Mouse (Mus musculus) retina, embryonic 14.5 days (tissue): ENCODE results near the gene Nat8f1.
"Not testable (repeated sequence)": the region's sequence is repeated elsewhere in the genome, so short reads cannot be mapped to it uniquely, and the experiment has no call there.

ENCODE experiments used
- DNase-seq: peaks from one replicate; pipeline ENCODE4 v3.0.0-alpha.2; 2015; ENCODE audit warnings: low spot score

Gene Nat8f1

DNA sequence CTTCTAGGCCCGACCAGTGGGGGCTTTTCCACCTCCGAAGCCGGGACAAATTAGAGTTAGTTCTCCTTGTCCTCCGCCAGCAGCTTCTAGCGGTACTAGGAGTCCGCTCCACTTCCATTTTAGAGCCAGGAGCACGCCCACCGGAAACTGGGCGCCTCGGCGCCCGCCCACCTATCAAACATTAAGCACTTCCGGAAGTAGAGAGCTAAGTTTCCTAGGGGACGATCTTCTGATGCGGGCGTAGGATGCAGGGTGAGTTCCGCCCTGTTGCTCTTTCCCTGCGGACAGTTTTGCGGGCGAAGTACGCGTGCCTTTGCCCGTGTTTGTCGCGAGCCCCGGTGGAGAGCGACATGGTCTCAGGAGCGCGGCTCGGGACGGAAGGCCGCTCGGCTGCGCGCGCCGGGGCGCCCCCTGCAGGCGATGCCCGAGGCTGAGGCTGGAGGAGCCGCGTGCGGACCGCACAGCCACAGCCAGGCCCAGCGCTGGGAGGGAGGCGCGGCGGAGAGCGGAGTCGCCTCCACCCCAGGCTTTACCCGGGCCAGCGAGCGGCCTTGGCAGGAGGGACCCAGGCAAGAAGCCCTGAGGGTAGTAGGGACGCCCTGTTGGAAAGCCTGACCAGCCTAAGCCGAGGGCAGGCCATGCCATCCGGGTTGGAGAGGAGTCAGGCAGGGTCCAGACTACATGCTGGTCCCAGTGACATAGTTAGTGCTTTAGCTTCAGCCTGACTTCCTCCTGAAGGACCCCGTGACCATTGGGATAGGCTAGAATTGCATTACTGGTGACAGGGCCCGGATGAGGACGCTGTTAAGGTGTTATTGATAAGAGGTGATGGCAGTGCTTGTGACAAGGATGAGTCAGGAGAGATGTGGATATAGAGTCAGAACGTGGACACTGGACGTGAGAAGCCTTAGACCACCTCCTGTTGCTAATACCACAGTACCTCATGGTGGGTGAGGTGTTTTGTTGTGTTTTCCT lies at the start of gene Nat8f1:
Nat8f1 (minus strand) TSS at position 149 of the 975 bp plus-strand sequence.
- peak; percentile 91 for DNase-seq

DNA sequence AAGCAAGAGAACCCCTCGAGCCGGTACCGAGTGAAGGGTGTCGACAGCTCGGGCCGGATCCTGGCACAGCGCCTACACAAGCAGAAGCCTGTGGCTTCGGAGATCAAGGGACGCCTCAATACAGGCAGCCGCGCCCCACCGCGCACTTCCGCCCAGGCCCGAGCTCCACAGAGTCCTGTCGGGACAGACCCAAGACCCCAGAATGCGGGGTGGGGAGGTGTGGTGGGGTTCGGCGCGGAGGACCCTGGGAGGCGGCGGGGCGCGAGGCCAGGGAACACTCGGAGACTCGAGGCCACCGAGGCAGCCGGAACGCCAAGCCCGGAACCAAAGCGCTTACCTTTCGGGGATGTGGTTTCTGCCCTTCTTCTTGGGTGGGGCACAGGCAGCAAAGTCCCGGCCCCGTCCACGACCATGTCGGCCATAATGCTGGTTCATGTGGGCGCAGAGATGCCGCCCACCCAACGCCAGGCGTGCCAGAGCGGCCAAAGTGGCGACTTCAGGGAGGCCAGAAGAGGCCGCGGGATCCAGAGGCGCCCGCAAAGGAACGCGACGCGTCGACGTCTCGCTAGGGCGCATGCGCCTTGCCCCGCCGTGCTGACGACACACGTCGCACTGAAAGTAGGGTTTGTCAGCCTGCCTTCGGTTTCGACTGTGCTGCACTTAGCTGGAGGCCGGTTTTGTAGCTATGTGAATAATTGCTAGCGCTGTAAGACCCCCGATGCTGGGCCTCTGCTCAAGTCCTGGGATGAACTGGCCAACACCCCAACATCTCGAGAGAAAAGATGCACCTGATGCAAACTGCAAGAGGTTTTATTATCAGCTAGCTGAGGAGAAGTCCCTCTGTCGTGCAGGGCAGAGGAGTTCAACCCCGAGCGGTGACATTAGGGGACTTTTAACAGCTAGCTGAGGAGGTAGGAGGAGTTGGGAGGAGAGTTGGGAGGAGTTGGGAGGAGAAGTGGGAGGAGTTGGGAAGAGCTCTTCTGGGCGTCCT lies 45.9 kb upstream of the Nat8f1 start, which contains the start of gene Dusp11:
Dusp11 (minus strand) TSS at position 567 of the 991 bp plus-strand sequence.
- DNase-seq, result peak; percentile 95

DNA sequence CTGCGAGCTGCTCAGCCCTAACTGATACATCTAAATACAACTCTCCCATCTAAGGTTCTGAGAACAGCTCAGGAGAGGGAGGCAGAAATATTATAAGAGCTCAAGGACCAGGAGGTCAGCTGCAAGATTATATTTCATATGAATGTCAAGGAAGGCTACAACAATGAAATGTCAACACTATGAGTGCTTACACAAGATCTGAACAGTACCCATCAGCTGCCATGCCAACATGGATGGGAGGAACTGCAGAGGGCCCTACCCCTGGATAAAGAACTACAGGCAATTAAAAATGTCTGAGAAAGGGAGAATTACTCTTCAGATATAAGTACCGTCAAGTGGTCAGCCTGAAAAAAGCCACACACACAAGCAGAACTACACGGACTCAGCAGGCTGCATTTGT lies 42.1 kb upstream of the Nat8f1 start:
- DNase-seq, result no peak

DNA sequence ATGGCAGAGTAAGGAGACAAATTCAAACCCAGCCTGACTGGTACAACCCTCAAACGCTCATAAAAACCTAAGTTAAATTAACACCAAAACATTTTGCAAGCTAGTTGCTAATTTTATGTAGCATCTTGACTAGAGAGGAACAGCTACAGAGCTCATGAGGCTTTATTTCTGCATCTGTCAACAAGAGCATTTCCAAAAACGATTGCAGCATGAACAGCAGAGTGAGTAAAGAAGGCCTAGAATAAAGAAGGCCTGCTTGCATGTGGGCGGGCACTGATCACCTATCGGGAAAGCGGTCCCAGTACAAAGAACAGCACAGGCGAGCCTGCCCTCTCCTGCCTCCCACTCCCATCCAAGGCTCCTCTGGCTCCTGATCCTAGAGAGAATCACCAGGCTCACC lies 33.1 kb upstream of the Nat8f1 start:
- DNase-seq, result no peak

DNA sequence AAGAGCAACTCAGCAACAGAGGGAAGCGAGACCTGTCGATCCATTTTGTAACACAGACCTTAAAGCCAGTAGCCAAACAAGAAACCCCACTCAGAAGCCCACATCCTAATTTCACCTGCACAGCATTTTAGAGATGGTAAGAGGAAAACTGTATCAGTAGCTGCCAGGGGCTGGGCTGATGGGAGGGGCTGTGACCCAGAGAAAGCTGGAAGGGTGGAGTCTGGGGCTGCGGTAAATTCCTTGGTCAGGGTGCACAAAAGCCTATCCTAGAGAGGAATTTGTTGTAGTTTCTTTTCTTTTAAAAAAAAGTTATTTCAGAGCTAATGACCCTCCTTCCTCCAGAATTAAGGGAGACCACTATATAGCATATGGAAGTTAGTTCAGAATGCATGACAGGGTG lies 27.0 kb upstream of the Nat8f1 start:
- no peak for DNase-seq

DNA sequence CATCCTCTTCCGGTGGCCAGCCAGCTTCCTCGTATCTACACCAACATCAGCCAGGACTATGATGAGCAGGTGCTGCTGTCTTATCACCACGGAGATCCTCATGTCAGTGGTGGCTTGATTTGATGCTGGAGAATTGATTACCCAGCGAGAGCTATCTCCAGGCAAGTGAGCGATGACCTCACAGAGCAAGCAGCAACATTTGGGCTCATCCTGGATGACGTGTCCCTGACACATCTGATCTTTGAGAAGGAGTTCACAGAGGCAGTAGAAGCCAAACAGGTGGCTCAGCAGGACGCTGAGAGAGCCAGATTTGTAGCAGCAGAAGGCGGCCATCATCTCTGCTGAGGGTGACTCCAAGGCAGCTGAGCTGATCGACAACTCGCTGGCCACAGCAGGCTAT lies 23.2 kb upstream of the Nat8f1 start:
- no peak for DNase-seq

DNA sequence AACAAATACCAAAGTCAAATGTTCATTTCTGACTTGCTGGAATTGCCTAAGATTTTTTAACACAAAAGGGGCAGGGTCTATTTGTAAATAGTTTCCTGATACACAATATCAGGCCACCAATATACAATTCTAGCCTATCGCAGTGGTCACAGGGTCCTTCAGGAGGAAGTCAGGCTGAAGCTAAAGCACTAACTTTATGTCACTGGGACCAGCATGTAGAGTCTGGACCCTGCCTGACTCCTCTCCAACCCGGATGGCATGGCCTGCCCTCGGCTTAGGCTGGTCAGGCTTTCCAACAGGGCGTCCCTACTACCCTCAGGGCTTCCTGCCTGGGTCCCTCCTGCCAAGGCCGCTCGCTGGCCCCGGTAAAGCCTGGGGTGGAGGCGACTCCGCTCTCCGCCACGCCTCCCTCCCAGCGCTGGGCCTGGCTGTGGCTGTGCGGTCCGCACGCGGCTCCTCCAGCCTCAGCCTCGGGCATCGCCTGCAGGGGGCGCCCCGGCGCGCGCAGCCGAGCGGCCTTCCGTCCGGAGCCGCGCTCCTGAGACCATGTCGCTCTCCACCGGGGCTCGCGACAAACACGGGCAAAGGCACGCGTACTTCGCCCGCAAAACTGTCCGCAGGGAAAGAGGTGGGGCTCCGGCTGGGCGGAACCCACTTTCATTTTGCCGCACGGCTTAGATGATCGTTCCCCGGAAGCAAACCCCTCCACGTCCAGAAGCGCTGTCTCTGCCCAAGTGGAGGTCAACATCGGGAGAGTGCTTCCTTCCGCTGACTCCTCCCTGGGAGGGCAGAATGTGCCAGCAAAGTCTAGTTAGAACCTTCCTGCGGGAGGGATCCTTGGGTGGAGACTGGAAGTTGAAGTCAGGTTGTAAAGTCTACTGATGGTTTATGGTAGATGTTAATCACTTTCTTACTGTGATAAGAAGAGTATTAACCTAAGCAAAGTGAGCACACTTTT lies 21.3 kb upstream of the Nat8f1 start:
- DNase-seq, result peak; percentile 79

DNA sequence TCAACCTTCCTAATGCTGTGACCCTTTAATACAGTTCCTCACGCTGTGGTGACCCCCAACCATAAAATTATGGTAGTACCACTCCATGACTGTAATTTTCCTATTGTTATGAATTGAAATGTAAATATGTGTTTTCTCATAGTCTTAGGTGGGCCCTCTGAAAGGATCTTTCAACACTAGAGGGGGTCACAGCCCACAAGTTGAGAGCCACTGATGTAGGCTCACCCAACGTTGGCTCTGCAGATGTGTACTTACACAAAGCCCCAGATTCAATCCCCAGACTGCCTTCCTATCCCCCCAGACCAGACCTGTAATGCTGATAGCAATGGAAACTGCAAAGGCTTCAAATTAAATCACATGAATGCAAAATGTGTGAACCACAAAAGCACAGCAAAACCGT lies 20.2 kb upstream of the Nat8f1 start:
- peak; percentile 11 for DNase-seq

DNA sequence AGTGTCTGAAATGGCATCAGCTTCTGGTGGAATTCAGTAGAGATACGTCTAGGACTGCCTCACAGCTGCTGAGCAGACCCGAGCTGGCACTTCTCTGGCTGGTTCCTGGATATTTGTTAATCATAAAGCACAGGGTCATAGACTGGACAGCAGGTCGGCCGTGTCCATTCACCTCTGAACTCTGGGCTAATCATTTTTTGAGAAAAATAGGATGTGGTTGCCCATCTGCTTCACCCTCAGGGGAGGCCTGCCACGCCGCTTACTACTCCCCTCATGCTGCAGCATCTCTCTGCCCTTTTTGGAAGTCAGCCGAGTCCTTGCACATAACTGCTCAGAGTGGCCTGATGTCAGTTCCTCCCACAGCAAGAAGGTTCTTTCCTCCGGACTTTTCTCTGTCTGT lies 18.6 kb upstream of the Nat8f1 start:
- DNase-seq, result no peak

DNA sequence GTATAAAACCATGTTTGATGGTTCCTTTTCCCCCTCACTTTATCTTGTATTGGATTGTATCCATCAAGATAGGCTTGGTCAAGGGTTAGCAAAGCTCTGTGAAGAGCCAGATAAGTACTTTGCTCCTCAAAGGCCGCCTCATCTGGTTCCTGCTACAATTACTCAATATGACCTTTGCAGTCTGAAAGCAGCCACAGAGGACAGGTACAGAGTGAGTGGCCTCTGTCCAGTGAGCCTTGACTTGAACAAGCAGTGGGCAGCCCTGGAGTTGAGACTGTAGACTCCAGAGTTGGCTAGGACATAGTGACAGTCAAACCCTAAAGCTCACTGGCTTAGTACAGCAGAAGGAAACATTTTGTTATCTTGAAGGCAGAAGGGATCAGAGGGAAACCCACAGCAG lies 13.8 kb upstream of the Nat8f1 start:
- DNase-seq, result no peak

DNA sequence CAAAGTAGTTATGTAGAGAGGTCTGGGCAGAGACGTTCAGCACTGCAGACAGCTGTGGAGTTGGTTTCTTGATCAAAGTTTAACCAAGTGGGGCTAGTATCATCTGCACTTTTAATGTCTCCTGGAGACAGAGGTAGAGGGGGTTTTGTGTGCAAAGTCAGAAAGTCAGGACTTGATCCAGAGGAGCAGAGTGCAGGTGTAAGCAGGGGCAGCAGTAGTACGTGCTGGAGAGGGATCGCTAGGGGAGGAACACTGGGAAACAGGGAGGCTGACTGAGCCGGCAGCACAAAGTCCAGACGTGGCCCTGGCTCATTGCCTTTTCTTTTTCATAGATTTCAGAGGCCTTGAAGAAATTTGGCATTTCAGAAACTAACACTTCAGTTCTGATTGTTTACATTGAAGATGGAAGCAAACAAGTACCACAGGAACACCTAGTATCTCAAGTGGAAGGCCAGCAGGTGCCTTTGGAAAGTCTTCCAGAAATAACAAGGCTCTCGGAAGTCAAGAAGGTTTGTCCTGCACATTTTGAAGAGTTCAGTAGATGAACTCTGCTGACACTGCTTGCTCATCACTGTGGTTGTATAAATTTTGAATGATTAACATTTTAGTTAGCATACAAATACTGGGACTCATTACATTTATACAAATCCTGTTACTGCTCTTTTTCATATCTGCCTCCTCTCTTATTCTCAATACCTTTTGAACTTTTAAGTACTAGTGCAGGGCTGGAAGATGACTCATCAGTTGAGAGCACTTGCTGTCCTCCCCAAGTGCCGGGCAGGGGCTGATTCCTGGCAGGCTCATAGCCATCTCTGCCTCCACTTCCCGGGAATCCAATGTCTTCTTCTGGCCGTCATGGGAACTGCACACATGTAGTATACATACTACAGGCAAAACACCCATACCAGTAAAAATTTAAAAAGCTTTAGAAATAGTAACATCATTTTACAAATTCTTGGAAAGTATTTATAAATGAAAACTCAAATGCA lies 12.3 kb upstream of the Nat8f1 start:
- DNase-seq, result no peak

DNA sequence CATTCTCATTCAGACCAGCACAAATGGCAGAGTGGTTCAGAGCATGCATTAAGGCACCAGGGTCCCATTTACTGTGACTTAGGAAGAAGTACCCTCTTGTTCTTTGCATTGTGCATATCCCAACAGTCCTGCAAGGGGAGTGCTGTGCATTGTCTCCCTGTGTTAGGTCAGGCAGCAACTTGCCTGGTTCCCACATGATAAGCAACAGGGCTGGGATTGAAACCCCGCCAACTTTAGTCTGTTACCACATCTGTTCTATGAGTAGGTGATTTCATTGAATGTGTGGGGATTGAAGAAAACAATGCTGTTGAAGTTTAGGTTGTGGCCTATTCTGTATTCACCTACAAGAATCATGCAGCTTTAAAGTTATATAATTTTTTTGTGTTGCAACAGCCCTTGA lies 11.2 kb upstream of the Nat8f1 start:
- no peak for DNase-seq

DNA sequence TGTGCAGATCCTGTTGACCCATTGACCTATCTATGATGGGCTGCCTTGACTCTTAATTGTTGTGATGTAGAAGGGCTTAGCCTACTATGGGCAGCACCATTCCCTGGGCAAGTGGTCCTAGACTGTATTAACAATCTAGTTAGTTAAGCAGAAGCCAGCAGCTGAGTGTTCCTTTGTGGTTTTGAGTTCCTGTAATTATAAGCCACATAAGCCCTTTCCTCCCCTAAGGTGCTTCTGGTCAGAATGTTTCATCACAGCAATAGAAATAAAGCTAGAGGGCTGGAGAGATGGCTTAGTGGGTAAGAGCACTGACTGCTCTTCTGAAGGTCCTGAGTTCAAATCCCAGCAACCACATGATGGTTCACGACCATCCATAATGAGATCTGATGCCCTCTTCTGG lies 8.2 kb upstream of the Nat8f1 start:
- DNase-seq, result no peak

DNA sequence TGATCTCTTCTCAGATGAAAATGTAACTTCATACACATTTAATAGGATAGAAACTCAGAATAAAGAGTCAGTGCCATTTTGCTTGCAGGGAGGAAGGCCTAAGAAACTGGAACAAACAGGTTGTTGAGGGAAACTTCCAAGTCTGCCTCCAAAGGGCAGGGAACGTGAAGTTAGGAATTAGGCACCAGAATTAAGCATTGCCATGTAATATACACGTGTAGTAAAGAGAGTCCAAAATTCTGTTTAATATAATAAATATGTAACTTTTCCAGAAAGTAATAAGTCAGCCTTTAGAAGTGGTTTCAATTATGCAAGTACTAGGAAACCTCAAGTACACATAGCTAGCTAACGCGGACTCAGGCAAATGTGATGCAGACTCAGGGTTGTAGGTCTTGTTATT lies 3.9 kb upstream of the Nat8f1 start:
- no peak for DNase-seq

DNA sequence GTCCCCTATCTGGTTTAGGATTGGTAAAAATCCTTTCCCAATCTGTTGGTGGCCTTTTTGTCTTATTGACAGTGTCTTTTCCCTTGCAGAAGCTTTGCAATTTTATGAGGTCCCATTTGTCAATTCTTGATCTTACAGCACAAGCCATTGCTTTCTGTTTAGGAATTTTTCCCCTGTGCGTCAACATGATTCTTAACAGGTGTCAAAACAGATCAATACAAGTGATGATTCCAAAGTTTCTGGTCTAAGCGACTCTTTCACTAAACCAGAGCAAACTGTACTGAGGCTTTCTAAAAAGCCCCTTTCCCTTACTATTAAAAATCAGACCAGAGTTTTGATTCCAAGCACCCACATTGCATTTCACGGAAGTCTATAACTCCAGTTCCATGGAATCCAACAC lies 2.9 kb upstream of the Nat8f1 start:
- not testable (repeated sequence) for DNase-seq

DNA sequence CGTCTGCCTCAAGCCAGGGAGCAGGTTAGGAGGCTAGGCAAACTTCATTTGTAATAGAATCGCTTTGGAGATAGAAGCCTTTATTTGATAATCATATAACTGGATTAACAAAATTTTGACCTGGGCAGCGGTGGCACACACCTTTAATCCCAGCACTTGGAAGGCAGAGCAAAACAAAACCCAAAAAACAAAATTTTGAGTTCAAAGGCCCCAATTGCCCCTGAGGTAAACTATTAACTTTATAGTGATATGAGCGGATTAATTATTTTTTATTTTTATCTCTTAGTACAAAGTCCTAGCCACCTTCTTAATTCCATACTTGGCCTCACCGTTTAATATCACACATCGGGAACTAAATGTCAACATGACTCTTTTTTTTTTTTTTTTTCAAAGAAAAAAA lies 1.1 kb upstream of the Nat8f1 start:
- no peak for DNase-seq

DNA sequence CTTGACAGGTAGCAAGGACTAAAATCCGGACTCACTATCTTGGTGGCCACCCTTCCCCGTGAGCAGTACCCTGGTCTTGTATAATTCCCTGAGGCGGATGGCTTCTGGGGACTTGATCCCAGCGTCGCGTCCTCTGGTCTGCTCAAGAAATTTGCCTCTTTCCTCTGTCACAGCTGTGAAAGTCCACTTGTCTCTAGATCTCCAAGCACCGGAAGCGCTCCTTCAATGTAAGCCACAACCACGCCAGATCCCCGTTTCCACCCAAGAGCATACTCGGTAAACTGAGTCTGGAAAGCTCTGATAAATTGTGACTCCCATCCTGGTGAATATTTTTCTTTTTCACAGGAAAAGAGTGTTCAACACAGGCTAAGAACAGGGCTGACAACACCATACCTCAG lies 347 bp downstream of the Nat8f1 start:
- DNase-seq, result no peak

DNA sequence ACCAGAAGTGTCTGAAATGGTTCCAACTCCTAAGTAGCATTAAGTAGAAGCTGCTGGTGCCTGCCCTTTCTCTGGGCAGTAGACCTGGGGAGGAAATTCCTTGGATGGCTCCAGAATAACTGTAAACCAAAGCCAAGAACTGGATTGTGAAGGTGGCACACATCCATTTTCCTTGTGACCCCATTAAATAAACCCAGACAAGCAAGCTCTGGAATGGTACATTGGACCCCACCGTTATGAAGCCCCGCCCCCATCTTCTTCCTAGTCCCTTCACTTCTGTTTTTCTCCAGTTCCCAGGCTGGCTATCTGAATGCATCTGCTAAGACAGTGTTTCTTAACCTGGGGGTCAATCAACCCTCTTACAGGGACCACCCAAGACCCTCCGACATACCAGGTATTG lies 3.9 kb downstream of the Nat8f1 start, which contains the start of gene Tprkb:
Tprkb (plus strand) TSS at position 279 of the 400 bp plus-strand sequence.
- no peak for DNase-seq

DNA sequence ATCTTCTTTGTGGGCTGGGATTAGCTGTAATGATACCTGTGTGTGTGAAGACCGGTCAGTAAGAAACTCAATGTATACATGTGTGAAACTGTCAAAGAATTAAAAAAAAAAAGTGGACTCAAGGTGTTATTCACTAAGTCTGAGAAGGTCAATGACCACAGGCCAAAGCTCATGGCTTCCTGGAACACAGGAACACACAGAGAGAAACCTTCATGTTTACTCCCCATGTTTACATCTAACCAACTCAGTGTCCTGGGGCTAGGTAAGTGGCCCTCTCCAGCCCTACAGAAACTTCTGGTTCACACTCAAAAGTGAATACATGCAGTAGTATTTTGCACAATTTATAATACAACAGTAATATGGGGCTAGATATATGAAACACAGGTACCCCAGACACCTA lies 5.8 kb downstream of the Nat8f1 start:
- DNase-seq, result no peak

DNA sequence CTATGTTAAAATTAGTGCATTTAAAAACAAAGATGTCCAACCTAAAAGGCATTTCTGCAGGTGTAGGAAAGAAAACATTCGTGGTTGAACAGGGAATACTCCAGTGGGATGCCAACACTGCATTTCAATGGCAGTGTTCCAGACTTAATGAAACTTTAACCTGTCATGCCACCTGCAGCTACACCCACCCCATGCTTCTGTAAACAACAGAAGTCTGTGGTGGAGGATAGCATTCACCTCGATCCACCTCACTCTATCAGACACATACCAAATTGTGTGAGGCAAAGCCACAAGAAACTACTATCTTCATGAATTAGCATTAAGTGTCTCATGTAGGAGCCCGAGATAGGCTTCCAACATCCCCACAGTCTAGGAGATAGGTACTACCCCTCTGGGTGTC lies 7.1 kb downstream of the Nat8f1 start:
- no peak for DNase-seq
